Mouse (Mus musculus) spleen, postnatal 10 days (tissue): Measurements from ENCODE around the gene Kmt2d.

Experiments
- DNase-seq, 2 experiments: peaks; one replicate each; pipeline ENCODE4 v3.0.0; 2021 to 2022; ENCODE audit warnings: low spot score in 2 of 2

Kmt2d gene

GRCm38 (mm10) chr15:98859319-98860043, 11.5 kb downstream of the Kmt2d start:
- peak in 1 of 2 experiments; percentile 14 for DNase-seq

GRCm38 (mm10) chr15:98854214-98854613, 16.8 kb downstream of the Kmt2d start:
- DNase-seq = no peak

GRCm38 (mm10) chr15:98853161-98853937, 17.7 kb downstream of the Kmt2d start:
- peak in 1 of 2 experiments; percentile 13 for DNase-seq

GRCm38 (mm10) chr15:98852733-98853132, 18.3 kb downstream of the Kmt2d start:
- DNase-seq = peak in 1 of 2 experiments; percentile 13

- no peak for DNase-seq
These were observed 18.9 kb downstream of the Kmt2d start for GRCm38 (mm10) chr15:98852071-98852470.

- DNase-seq = no peak
These were observed 19.7 kb downstream of the Kmt2d start for GRCm38 (mm10) chr15:98851229-98851818.

GRCm38 (mm10) chr15:98850668-98851067, 20.3 kb downstream of the Kmt2d start:
- DNase-seq = no peak

GRCm38 (mm10) chr15:98849956-98850600, 20.9 kb downstream of the Kmt2d start:
- DNase-seq = no peak

GRCm38 (mm10) chr15:98849165-98849564, 21.8 kb downstream of the Kmt2d start:
- DNase-seq = no peak

GRCm38 (mm10) chr15:98846140-98846539, 24.9 kb downstream of the Kmt2d start:
- DNase-seq = no peak

- DNase-seq = no peak
These were observed 25.9 kb downstream of the Kmt2d start for GRCm38 (mm10) chr15:98845149-98845548.

GRCm38 (mm10) chr15:98843595-98844223, 27.3 kb downstream of the Kmt2d start:
- no peak for DNase-seq

- DNase-seq = no peak
These were observed 31.1 kb downstream of the Kmt2d start for GRCm38 (mm10) chr15:98839671-98840585.

GRCm38 (mm10) chr15:98839161-98839560, 31.8 kb downstream of the Kmt2d start:
- no peak for DNase-seq

GRCm38 (mm10) chr15:98837743-98838103, 33.3 kb downstream of the Kmt2d start:
- no peak for DNase-seq

- DNase-seq = no peak
These were observed 33.8 kb downstream of the Kmt2d start for GRCm38 (mm10) chr15:98837006-98837742.

GRCm38 (mm10) chr15:98835291-98835690, 35.7 kb downstream of the Kmt2d start:
- DNase-seq = no peak

- DNase-seq = no peak
These were observed 36.9 kb downstream of the Kmt2d start for GRCm38 (mm10) chr15:98834059-98834458.

GRCm38 (mm10) chr15:98833281-98833680, 37.7 kb downstream of the Kmt2d start:
- no peak for DNase-seq
